Mouse (Mus musculus): ENCODE data around the gene Zfp1.

Gene Zfp1

DNA sequence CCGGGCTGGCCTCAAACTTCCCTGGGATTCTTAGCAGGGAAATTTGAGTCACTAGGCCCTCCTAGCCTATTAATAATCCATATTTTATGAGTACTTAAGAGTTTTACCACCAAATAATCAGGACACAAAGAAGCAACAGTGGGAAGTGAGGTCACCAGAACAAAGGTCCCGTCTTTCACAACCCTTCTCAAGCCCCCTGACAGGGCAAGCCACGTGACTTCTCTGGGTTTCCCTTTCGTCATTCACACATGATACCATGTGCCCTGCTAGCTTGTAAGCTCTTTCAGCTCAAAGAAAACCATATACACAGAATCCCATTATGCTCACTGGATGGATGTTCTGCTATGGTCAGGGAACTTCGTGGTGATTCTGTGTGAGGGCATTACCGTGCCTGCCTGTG, 25.4 kb upstream of the Zfp1 start:
- Histone ChIP-seq H3K27me3 (ENCODE audit: control insufficient read depth, insufficient read depth, low read length, poor library complexity, severe bottlenecking) (no peaks in the 10 kb centered on the region), H3K36me3 (ENCODE audit: control insufficient read depth, insufficient read depth, low read length, poor library complexity, severe bottlenecking) (no peaks in the 10 kb centered on the region)
- DNase-seq (ENCODE audit: low read depth, low spot score) = no peak

DNA sequence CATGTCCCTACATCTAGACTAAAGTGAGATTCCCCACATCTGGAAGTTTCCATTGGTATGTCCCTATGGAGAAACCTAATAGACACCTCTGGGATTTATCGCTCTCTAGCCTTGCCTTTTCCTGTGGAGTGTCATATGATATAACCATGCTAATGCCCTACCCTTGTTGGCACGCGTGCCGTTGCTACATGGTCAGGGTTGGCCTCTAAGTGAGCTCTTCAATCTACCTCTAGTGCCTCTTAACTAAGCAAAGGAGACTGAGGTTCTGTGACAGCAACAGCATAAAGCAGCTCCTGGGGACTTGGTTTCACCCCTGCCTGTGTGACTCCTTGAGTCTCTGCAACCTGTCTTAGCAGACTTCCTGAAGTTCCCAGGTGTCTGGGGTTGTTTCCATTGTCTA, 24.9 kb upstream of the Zfp1 start:
- no peak for DNase-seq (ENCODE audit: low read depth, low spot score)
- Histone ChIP-seq H3K27me3 (ENCODE audit: control insufficient read depth, insufficient read depth, low read length, poor library complexity, severe bottlenecking) (no peaks in the 10 kb centered on the region), H3K36me3 (ENCODE audit: control insufficient read depth, insufficient read depth, low read length, poor library complexity, severe bottlenecking) (no peaks in the 10 kb centered on the region)

DNA sequence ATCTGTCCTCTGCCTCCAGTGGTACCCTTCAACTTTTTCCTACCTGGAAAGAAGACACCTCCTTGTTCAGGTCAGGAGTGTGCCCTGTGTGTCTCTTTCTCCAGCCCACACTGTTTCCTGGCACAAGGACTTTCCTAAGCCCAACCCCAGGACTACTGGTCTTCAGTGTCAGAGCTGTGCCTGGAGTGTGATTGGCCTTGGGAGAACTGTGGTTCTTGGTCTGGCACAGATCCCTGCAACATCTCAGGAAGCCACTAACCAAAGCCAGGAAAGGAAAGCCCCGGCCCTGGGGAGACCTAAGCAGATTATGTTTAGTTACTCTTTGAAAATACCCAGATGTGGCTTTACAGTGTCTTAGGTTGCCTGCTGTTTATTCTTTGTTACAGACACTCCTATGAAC, 23.3 kb upstream of the Zfp1 start:
- Histone ChIP-seq H3K36me3 (ENCODE audit: control insufficient read depth, insufficient read depth, low read length, poor library complexity, severe bottlenecking) (no peaks in the 10 kb centered on the region), H3K27me3 (ENCODE audit: control insufficient read depth, insufficient read depth, low read length, poor library complexity, severe bottlenecking) (no peaks in the 10 kb centered on the region)
- DNase-seq (ENCODE audit: low read depth, low spot score) = no peak

DNA sequence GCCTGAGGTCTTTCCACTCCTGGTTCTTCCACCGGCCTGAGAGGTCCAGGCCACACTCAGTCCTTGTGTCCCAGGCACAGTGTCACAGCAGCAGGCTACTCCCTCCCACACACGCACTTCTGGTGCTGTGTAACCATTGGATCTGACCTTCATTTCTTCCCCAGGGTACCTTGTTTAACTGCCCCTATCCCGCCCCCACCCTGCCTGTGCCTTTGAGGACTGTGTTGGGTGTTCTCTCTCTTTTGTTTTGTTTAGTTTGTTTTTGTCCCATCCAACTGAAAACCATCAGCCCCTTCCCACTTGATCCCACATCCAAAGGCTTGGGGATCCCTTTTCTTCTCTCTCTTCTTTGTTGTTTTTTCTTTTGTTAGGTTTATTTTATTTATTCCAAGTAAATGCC, 21.1 kb upstream of the Zfp1 start:
- no peaks in the 10 kb centered on the region for H3K36me3 ChIP-seq (ENCODE audit: control insufficient read depth, insufficient read depth, low read length, poor library complexity, severe bottlenecking)
- no peaks in the 10 kb centered on the region for H3K27me3 ChIP-seq (ENCODE audit: control insufficient read depth, insufficient read depth, low read length, poor library complexity, severe bottlenecking)
- DNase-seq (ENCODE audit: low read depth, low spot score) = no peak

DNA sequence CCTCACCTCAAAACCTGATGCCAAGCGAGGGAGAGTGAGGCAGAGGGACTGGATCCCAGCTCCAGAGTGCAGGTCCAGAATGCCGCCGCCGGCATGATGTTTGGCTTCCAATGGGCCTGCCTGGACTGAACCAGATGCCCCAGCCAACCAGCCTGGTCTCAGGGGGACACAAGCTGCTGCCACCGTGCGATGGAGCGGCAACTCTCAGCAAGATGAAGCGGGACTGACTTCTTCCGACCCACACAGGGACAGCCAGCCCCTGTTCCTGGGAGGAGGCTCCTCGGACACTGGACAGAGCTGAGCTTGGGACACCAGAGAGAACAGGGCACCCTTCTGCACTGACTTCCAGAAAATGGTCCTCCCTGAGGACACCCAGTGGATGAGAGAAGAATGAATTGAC, 20.6 kb upstream of the Zfp1 start:
- no peak for DNase-seq (ENCODE audit: low read depth, low spot score)
- no peaks in the 10 kb centered on the region for H3K36me3 ChIP-seq (ENCODE audit: control insufficient read depth, insufficient read depth, low read length, poor library complexity, severe bottlenecking)

DNA sequence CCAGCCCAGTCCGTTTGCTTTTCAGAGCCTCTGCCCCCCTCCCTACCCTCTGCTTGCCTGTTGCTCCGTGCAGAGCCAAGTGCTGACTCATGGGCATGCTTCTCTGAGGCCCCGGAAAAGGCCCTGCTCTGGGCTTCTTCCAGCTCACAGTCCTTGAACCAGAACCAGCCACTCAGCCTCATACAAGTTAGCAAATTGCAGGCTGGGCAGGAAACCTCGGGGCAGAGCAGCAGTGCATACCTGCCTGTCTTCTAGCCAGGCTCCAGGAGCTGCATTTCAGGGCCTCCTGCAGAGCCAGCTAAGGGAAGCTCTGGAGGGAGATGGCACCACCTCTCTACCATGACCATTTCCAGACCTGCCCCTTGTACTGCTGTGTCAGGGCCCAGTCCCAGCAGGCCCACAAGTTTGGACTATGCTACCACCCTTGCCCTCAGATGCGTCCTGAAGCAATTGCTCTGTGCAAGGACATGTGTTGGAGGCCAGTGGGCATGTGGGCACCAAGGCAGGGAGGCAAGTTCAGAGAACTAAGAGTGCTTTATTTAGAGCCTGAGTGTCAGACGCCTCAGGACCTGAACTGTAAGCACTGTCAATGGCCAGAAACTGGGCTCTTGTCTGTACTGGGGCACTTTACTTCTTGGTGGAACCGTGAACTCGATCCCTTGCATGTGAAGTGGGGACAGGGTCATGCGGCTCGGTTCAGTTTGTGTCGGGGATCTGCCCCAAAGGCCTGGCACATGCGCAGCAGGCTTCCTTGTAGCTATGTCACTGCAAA, 18.9 kb upstream of the Zfp1 start:
- DNase-seq (ENCODE audit: low read depth, low spot score) = no peak
- Histone ChIP-seq H3K27me3 (ENCODE audit: control insufficient read depth, insufficient read depth, low read length, poor library complexity, severe bottlenecking) (no peaks in the 10 kb centered on the region), H3K36me3 (ENCODE audit: control insufficient read depth, insufficient read depth, low read length, poor library complexity, severe bottlenecking) (no peaks in the 10 kb centered on the region)

More for the DNA sequence above, 20.6 kb upstream of the Zfp1 start:
- no peaks in the 10 kb centered on the region for H3K27me3 ChIP-seq (ENCODE audit: control insufficient read depth, insufficient read depth, low read length, poor library complexity, severe bottlenecking)

DNA sequence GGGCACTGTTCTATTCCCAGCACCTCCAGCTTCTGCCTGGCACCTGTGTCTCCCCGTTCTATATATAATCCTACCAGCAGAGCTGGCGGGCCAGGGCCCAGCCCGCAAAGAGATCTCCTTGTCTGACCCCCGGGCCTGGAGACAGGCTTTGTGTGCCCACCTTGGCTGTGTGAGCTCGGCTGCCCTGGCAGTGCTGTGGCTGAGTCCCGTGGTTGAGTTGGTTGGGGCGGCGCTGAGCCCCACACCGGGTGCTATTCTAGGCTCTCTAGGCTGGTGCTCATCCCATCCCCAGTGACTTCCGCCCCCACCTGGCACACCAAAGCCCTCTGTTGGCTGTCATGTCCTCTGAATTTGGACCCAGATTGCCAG, 18.4 kb upstream of the Zfp1 start:
- no peaks in the 10 kb centered on the region for H3K27me3 ChIP-seq (ENCODE audit: control insufficient read depth, insufficient read depth, low read length, poor library complexity, severe bottlenecking)
- no peaks in the 10 kb centered on the region for H3K36me3 ChIP-seq (ENCODE audit: control insufficient read depth, insufficient read depth, low read length, poor library complexity, severe bottlenecking)
- no peak for DNase-seq (ENCODE audit: low read depth, low spot score)

DNA sequence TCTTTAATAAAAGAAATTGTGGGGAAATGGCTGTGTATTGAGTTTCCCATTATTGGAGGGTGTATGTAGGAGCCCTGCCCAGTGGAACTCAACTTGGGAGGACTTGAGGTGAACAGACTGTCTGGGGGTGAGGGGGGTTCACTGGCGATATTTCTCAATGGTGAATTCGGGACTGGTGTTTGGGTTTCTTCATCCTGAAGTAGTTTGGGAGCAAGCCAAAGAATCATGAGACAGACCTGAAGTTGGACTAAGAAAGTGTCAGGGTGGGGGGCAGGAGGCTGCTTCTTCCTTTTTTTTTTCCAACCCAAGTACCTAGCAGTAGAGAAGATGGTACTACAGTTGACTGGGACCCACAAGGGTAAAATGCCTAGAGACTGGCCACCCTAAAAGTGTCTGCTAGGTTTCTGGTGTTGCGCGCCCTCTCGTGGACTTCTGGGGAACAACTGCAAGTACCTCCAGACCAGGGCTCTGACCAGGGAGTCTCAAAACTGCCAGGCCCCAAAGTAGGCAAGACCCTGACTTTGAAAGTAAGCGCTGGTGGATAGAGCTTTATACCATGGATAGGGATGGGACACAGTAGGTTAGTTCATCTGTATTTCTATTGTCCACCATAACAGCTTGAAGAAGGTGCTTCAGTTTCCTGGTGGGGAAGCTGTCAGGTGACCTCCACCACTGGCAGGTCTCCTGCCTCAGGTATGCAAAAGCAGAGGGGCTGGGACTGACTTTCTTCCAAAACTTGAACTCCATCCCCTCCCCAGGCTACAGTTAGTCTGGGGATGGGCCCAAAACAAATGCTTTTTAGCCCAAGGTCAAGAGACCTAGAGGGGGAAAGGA, 17.3 kb upstream of the Zfp1 start:
- peak; percentile 87 for DNase-seq (ENCODE audit: low read depth, low spot score)
- H3K36me3 ChIP-seq (ENCODE audit: control insufficient read depth, insufficient read depth, low read length, poor library complexity, severe bottlenecking) = no peaks in the 10 kb centered on the region
- no peaks in the 10 kb centered on the region for H3K27me3 ChIP-seq (ENCODE audit: control insufficient read depth, insufficient read depth, low read length, poor library complexity, severe bottlenecking)

DNA sequence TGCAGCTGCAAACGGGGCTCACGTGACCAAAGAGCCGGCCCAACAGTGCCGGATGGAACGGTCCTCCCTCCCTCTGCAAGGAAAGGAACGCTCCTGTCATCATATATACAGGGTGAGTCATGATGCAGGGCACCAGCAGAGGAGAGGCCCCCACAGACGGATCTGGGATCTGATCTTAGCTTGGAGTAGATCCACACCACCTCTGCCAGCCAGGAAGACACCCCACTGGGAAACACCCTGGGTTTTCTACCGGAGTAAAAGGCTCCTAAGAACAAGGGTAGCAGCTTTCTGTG, 16.7 kb upstream of the Zfp1 start:
- H3K27me3 ChIP-seq (ENCODE audit: control insufficient read depth, insufficient read depth, low read length, poor library complexity, severe bottlenecking) = no peaks in the 10 kb centered on the region
- DNase-seq (ENCODE audit: low read depth, low spot score) = no peak
- H3K36me3 ChIP-seq (ENCODE audit: control insufficient read depth, insufficient read depth, low read length, poor library complexity, severe bottlenecking) = no peaks in the 10 kb centered on the region

DNA sequence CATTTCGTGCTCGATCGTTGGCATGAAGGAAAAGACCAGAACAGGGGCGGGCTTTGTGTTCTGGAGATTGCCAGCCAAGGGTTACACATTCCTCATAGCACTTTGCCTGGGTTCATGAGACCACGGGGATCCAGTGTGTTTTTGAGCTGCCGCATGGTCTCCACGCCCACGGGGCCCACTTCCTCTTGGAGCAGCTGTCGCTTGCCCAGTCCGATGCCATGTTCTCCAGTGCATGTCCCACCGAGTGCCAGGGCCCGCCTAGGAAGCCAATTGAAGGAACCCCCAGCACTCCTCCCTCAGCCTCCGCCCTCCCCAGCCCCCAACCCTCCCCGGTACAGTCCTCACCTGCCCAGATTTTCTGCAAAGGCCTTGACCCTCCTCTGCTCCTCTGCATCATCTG, 16.3 kb upstream of the Zfp1 start:
- Histone ChIP-seq H3K27me3 (ENCODE audit: control insufficient read depth, insufficient read depth, low read length, poor library complexity, severe bottlenecking) (no peaks in the 10 kb centered on the region), H3K36me3 (ENCODE audit: control insufficient read depth, insufficient read depth, low read length, poor library complexity, severe bottlenecking) (no peaks in the 10 kb centered on the region)
- no peak for DNase-seq (ENCODE audit: low read depth, low spot score)

DNA sequence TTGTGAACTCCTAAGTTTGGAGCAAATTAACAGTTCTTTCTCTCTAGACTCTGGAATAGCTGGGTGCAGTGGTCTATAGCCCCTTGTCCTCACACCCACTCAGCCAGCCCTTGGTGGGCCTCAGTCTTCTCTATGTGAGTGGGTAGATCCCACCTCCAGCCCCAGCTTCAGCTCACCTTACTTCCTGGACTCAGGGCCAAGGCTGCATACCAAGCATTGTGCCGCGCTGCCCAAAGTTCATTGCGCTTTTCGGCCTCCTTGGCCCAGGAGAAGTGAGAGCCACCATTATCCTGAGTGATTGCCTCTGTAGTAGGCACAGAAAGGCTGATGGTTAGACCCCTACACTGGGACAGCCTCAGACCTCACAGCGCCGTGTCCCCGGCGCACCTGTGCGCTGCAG, 15.3 kb upstream of the Zfp1 start:
- H3K27me3 ChIP-seq (ENCODE audit: control insufficient read depth, insufficient read depth, low read length, poor library complexity, severe bottlenecking) = no peaks in the 10 kb centered on the region
- DNase-seq (ENCODE audit: low read depth, low spot score) = no peak
- no peaks in the 10 kb centered on the region for H3K36me3 ChIP-seq (ENCODE audit: control insufficient read depth, insufficient read depth, low read length, poor library complexity, severe bottlenecking)

DNA sequence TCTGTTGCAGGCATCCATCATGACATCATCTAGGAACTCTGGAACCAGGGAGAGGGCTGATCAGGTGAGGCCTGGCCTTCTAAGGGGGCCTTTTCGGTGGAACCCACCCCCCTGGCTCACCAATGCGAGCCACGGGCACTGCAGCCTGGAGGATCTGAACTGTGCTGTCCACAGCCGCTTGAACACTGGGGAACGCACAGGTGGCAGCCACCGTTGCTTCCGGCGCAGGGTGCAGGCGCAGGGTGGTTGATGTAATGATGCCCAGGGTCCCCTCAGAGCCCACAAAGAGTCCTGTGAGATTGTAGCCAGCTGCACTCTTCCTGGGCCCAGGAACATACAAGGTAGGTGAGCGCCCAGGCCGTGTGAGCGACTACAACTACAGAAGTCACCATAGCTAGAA, 14.8 kb upstream of the Zfp1 start:
- Histone ChIP-seq H3K36me3 (ENCODE audit: control insufficient read depth, insufficient read depth, low read length, poor library complexity, severe bottlenecking) (no peaks in the 10 kb centered on the region), H3K27me3 (ENCODE audit: control insufficient read depth, insufficient read depth, low read length, poor library complexity, severe bottlenecking) (no peaks in the 10 kb centered on the region)
- DNase-seq (ENCODE audit: low read depth, low spot score) = no peak

DNA sequence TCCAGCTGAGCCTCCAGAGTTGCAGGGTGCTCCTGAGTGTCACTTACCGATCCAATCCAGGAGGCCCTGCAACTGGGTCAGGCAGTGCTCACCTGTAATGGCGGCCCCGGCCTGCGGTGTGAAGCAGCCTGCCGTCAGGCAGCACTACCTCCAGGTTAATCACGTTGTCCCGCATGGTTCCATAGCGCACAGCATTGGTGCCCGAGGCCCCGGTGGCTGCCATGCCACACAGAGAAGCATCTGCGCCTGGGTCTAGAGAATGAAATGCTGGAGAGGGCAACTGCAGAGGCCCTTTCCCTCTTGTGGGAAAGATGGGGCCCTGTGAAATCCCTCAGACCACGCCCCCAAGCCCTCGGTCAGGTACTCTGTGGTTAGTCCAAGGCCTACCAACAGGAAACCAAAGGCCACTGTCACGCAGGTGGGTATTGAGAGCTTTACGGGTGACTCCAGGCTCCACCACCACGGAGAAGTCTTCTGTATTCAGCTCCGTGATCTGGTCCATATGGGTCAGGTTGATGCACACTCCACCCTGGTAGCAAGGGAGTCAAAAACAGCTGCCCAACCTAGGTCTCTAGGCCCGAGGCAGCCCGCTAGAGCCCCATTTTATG, 14.2 kb upstream of the Zfp1 start:
- Histone ChIP-seq H3K27me3 (ENCODE audit: control insufficient read depth, insufficient read depth, low read length, poor library complexity, severe bottlenecking) (no peaks in the 10 kb centered on the region), H3K36me3 (ENCODE audit: control insufficient read depth, insufficient read depth, low read length, poor library complexity, severe bottlenecking) (no peaks in the 10 kb centered on the region)
- DNase-seq (ENCODE audit: low read depth, low spot score) = no peak

DNA sequence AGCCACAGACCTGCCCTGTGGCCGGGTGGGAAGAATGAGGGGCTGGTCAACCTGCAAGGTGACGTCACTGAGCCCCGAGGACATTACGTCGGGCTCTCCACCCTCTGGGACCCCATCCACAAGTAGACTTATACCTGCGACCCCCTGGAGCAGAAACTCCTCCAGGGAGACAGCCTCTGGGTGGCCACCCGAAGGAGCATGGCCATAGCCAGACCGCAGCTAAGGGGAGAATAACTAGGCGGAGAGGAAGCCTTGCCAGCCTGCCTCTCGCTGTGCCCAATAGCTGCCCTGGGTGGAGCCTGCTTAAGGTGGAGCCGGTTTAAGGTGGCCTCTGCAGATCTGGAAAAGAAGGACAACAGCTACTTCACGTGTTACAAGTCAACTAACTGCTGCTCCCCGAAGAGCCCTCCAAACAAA, 13.1 kb upstream of the Zfp1 start, which contains the start of gene Ldhd:
TSS of gene Ldhd (minus strand) at position 270 of the 417 bp plus-strand sequence.
- DNase-seq (ENCODE audit: low read depth, low spot score) = no peak
- Histone ChIP-seq H3K27me3 (ENCODE audit: control insufficient read depth, insufficient read depth, low read length, poor library complexity, severe bottlenecking) (no peaks in the 10 kb centered on the region), H3K36me3 (ENCODE audit: control insufficient read depth, insufficient read depth, low read length, poor library complexity, severe bottlenecking) (no peaks in the 10 kb centered on the region)

DNA sequence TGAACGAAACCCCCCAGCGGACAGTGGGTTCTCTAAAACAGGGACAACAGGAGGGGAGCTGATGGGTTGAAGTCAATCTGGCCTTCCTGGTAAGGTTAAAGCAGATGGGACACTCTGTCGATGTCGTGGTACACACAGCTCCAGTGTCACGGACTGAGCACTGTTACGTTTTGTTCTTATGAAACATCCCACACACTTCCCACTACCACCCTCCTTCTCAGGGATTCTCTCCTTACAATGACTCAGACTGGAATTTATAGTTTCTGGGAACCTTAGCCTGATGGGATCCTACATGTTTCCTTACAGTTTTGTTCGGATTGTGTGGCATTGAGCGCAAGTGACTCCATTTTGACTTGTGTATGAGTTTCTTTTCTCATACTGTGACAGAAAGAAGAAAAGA, 11.6 kb upstream of the Zfp1 start:
- DNase-seq (ENCODE audit: low read depth, low spot score) = no peak
- H3K27me3 ChIP-seq (ENCODE audit: control insufficient read depth, insufficient read depth, low read length, poor library complexity, severe bottlenecking) = no peaks in the 10 kb centered on the region

More for the DNA sequence above, 11.6 kb upstream of the Zfp1 start:
- no peaks in the 10 kb centered on the region for H3K36me3 ChIP-seq (ENCODE audit: control insufficient read depth, insufficient read depth, low read length, poor library complexity, severe bottlenecking)

Data from splenic B cell, adult 2 months (primary cell).